Mouse (Mus musculus) liver, embryonic 13.5 days (tissue): ENCODE measurements around the gene Rnh1. TPM values are rescaled to one million over a fixed set of nuclear protein-coding genes. Genes with fewer than 3 reads are reported as not detected.

Experiments
- ATAC-seq: fragments of 200-750 bp; cut with Nextera tagmentation; 2 replicates; pipeline ENCODE4 v1.8.0; 2017; ENCODE audit warnings: low read depth, mild to moderate bottlenecking, moderate number of reproducible peaks, moderate library complexity
- DNase-seq: peaks from one replicate; pipeline ENCODE4 v3.0.0; 2022
- H3K27ac ChIP-seq: fragments of 300-500 bp; sonication (generic); 2 replicates; pipeline ENCODE4 v1.5.1; 2015; ENCODE audit warnings: moderate library complexity, mild to moderate bottlenecking, inconsistent platforms
- H3K27me3 ChIP-seq: fragments of 300-500 bp; sonication (generic); 2 replicates; pipeline ENCODE4 v1.6.1; 2015; ENCODE audit warnings: mild to moderate bottlenecking, inconsistent platforms
- H3K36me3 ChIP-seq: fragments of 300-500 bp; sonication (generic); 2 replicates; pipeline ENCODE4 v1.6.1; 2015; ENCODE audit warnings: mild to moderate bottlenecking, inconsistent platforms
- H3K4me1 ChIP-seq: fragments of 300-500 bp; sonication (generic); replicated peaks from 2 replicates; pipeline ENCODE4 v1.6.1; 2015; ENCODE audit warnings: inconsistent platforms
- H3K4me2 ChIP-seq: fragments of 300-500 bp; sonication (generic); 2 replicates; pipeline ENCODE4 v1.6.1; 2015; ENCODE audit warnings: inconsistent platforms, mild to moderate bottlenecking, moderate library complexity
- H3K4me3 ChIP-seq: fragments of 300-500 bp; sonication (generic); replicated peaks from 2 replicates; pipeline ENCODE4 v1.5.1; 2015; ENCODE audit warnings: mild to moderate bottlenecking, inconsistent platforms
- H3K9ac ChIP-seq: fragments of 300-500 bp; sonication (generic); 2 replicates; pipeline ENCODE4 v1.6.1; 2015; ENCODE audit warnings: mild to moderate bottlenecking, inconsistent platforms
- H3K9me3 ChIP-seq: fragments of 300-500 bp; sonication (generic); replicated peaks from 2 replicates; pipeline ENCODE4 v1.6.1; 2016; ENCODE audit warnings: inconsistent platforms
- WGBS: fragments of 180-500 bp; shearing (Covaris S2); methylation state at CpG from one replicate; pipeline ENCODE4 v1.1.7; 2015; ENCODE audit not compliant: insufficient replicate concordance; 5-methylcytosine and 5-hydroxymethylcytosine counted together
- polyA plus RNA-seq: library from polyadenylated mRNA; unstranded; fragments of >200 nt; fragmentation: Nextera tagmentation; extraction: Ambion mirVana; gene quantifications from 2 replicates; pipeline ENCODE4 v1.2.1, GENCODE M21; 2015

Rnh1 gene
- polyA plus RNA-seq, 1 experiment from 2014 or later = 55.0 TPM

- no peak overlapping the region for H3K4me2 ChIP-seq
- 63% methylated on average over 6 of the region's 6 CpGs for WGBS
- H3K4me1 ChIP-seq = peaks cover 35% of the 10 kb centered on the region
- ATAC-seq (no peak), DNase-seq (no peak)
- no peaks in the 10 kb centered on the region for H3K27me3 ChIP-seq
- peaks cover 57% of the 10 kb centered on the region for H3K36me3 ChIP-seq
- no peaks in the 10 kb centered on the region for H3K9me3 ChIP-seq
- no peak overlapping the region for H3K9ac ChIP-seq
- no peak overlapping the region for H3K27ac ChIP-seq
- no peak overlapping the region for H3K4me3 ChIP-seq
These were observed 7.8 kb downstream of the Rnh1 start for GRCm38 (mm10) chr7:141164850-141165249.

- Histone ChIP-seq H3K4me1 (peaks cover 30% of the 10 kb centered on the region), H3K9me3 (no peaks in the 10 kb centered on the region), H3K4me2 (no peak overlapping the region), H3K9ac (no peak overlapping the region), H3K27ac (no peak overlapping the region), H3K36me3 (peaks cover 61% of the 10 kb centered on the region), H3K4me3 (no peak overlapping the region), H3K27me3 (no peaks in the 10 kb centered on the region)
- no peak for ATAC-seq
- 89% methylated on average over 7 of the region's 7 CpGs for WGBS
- DNase-seq = no peak
These were observed 8.3 kb downstream of the Rnh1 start for GRCm38 (mm10) chr7:141164397-141164796.

DNA sequence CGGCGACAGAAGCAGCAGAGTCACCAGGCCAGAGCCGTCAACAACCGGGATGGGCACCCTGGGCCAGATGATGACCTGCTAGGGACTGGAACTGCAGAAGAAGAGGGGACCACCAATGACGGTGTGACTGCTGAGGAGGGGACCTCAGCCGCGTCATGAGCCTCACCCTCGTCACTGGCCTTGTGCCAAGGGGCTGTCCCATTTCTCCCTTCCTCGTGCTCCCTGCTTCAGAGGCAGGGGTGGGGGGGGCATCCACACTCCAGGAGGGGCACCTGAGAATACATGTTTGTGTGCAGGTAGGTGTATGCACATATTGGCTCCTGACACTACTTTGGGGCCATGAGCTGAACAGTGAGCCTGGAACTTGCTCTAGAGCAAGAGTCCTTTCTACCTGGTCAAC is 17.3 kb downstream of the Rnh1 start:
- Histone ChIP-seq H3K4me3 (no peak overlapping the region), H3K9ac (no peak overlapping the region), H3K4me2 (no peak overlapping the region), H3K9me3 (no peaks in the 10 kb centered on the region), H3K27ac (no peak overlapping the region), H3K4me1 (0 out of 2 replicates have a peak, but pooled peaks cover 3% of the 10 kb centered on the region), H3K27me3 (no peaks in the 10 kb centered on the region), H3K36me3 (peaks cover 95% of the 10 kb centered on the region)
- DNase-seq = no peak
- ATAC-seq = no peak
- 88% methylated on average over 9 of the region's 9 CpGs for WGBS

GRCm38 (mm10) chr7:141148639-141149038 is 24.0 kb downstream of the Rnh1 start:
- peaks cover 54% of the 10 kb centered on the region for H3K4me1 ChIP-seq
- no peaks in the 10 kb centered on the region for H3K9me3 ChIP-seq
- H3K27me3 ChIP-seq = no peaks in the 10 kb centered on the region
- DNase-seq = no peak
- 80% methylated on average over 4 of the region's 4 CpGs for WGBS
- no peak overlapping the region for H3K4me2 ChIP-seq
- no peak overlapping the region for H3K9ac ChIP-seq
- H3K27ac ChIP-seq = peak overlapping the region; percentile 30; the same call in 1 of the 2 replicates
- peaks cover 98% of the 10 kb centered on the region for H3K36me3 ChIP-seq
- H3K4me3 ChIP-seq = no peak overlapping the region
- no peak for ATAC-seq

- Histone ChIP-seq H3K27me3 (no peaks in the 10 kb centered on the region), H3K9ac (peak overlapping the region; percentile 34), H3K4me1 (peaks cover 70% of the 10 kb centered on the region), H3K36me3 (peaks cover 98% of the 10 kb centered on the region), H3K27ac (peak overlapping the region; percentile 86), H3K4me2 (peak overlapping the region; percentile 50), H3K4me3 (peak overlapping the region; percentile 16; the same call in 1 of the 2 replicates), H3K9me3 (no peaks in the 10 kb centered on the region)
- peak; percentile 41 for ATAC-seq
- 57% methylated on average over 6 of the region's 6 CpGs for WGBS
- DNase-seq = no peak
These were observed 25.6 kb downstream of the Rnh1 start for GRCm38 (mm10) chr7:141147044-141147443.

- Histone ChIP-seq H3K9ac (peak overlapping the region; percentile 67), H3K27me3 (no peaks in the 10 kb centered on the region), H3K27ac (peak overlapping the region; percentile 86), H3K4me1 (peaks cover 79% of the 10 kb centered on the region), H3K4me2 (peak overlapping the region; percentile 50), H3K36me3 (peaks cover 98% of the 10 kb centered on the region), H3K9me3 (no peaks in the 10 kb centered on the region), H3K4me3 (0 out of 2 replicates have a peak overlapping the region, but pooled peaks have one; percentile 22)
- WGBS = 68% methylated on average over 12 of the region's 12 CpGs
- peak; percentile 86 for ATAC-seq
- peak; percentile 71 for DNase-seq
These were observed 26.5 kb downstream of the Rnh1 start for GRCm38 (mm10) chr7:141146043-141146595.

DNA sequence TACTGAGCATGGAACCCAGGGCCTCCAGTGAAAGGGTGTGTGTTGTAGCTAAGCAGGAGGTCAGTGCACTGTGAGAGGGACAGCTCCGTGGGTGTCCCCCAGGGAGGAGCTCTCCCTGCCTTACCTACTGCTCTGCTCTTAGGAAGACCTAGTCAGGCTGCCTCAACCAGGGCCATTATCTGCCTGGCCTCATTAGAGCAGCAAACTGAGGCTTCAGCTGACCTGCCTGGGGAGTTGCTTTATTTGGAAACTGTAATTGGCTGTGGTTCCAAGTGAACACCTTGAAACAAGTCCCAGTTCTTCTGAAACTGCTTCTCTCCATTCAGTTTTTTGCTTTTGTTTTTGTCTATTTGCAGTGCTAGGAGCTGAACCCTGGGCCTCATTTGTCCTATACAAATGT is 27.3 kb downstream of the Rnh1 start:
- Histone ChIP-seq H3K36me3 (peaks cover 98% of the 10 kb centered on the region), H3K4me3 (peak overlapping the region; percentile 22; the same call in 1 of the 2 replicates), H3K9ac (peak overlapping the region; percentile 67), H3K27ac (peak overlapping the region; percentile 86), H3K4me2 (peak overlapping the region; percentile 50), H3K9me3 (no peaks in the 10 kb centered on the region), H3K27me3 (no peaks in the 10 kb centered on the region), H3K4me1 (peaks cover 86% of the 10 kb centered on the region)
- 0 out of 2 replicates have a peak, but pooled peaks have one; percentile 18 for ATAC-seq
- no peak for DNase-seq
- WGBS = 35% methylated on average over 1 of the region's 1 CpGs

GRCm38 (mm10) chr7:141144650-141145049 is 28.0 kb downstream of the Rnh1 start:
- WGBS = 83% methylated on average over 3 of the region's 3 CpGs
- Histone ChIP-seq H3K4me1 (peaks cover 93% of the 10 kb centered on the region), H3K27ac (peak overlapping the region; percentile 86), H3K9me3 (no peaks in the 10 kb centered on the region), H3K4me2 (peak overlapping the region; percentile 50), H3K9ac (peak overlapping the region; percentile 67), H3K4me3 (no peak overlapping the region), H3K36me3 (peaks cover 98% of the 10 kb centered on the region), H3K27me3 (no peaks in the 10 kb centered on the region)
- DNase-seq (no peak), ATAC-seq (no peak)

DNA sequence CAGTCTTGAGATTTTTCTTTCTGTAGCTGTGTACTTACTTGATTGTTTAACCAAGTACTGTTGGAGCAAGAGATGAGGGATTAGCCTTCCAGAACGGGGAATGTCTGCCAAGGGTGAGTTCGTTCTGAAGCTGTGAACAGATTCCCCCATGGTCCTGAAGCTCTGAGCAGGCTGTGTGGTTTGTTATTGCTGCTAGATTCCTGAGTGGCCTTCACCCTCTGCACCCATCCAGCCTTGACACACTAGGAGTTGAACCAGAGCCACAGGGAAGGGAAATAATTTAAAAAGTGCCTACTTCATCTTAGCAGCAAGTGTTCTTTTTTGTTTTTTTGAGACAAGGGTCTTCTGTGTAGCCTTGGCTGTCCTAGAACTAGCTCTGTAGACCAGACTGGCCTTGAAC is 28.8 kb downstream of the Rnh1 start:
- no peak for ATAC-seq
- peaks cover 100% of the 10 kb centered on the region for H3K36me3 ChIP-seq
- H3K4me2 ChIP-seq = peak overlapping the region; percentile 3; the same call in 1 of the 2 replicates
- no peaks in the 10 kb centered on the region for H3K27me3 ChIP-seq
- no peak overlapping the region for H3K4me3 ChIP-seq
- 89% methylated on average over 2 of the region's 2 CpGs for WGBS
- peak overlapping the region; percentile 86 for H3K27ac ChIP-seq
- H3K9ac ChIP-seq = peak overlapping the region; percentile 29; the same call in 1 of the 2 replicates
- peaks cover 98% of the 10 kb centered on the region for H3K4me1 ChIP-seq
- DNase-seq = no peak
- no peaks in the 10 kb centered on the region for H3K9me3 ChIP-seq

DNA sequence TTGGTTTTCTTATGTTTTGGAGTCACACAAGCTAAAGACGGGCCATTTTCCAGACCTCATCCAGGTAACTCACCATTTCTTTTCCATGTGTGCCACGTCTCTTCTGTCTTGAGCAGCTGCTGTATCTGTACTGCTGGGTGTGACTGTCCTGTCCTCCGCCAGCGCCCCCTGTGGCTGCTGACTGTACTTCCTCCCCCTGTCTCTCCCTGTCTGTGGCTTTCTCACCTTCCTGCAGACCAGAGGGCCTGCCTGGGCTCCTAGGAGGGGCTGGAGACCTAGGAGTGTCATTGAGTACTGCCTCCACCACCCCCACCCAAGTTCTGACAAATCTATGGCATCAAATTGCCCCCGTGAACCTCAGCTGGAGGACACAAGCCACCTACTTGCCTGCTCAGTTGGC is 29.5 kb downstream of the Rnh1 start:
- Histone ChIP-seq H3K9me3 (no peaks in the 10 kb centered on the region), H3K4me1 (peaks cover 99% of the 10 kb centered on the region), H3K27me3 (no peaks in the 10 kb centered on the region), H3K9ac (peak overlapping the region; percentile 44; the same call in 1 of the 2 replicates), H3K4me3 (no peak overlapping the region), H3K36me3 (peaks cover 100% of the 10 kb centered on the region), H3K27ac (peak overlapping the region; percentile 63), H3K4me2 (no peak overlapping the region)
- 47% methylated on average over 5 of the region's 5 CpGs for WGBS
- peak; percentile 63 for DNase-seq
- peak; percentile 18; the same call in 1 of the 2 replicates for ATAC-seq

- WGBS = 42% methylated on average over 4 of the region's 4 CpGs
- DNase-seq = no peak
- Histone ChIP-seq H3K27me3 (no peaks in the 10 kb centered on the region), H3K27ac (peak overlapping the region; percentile 63; the same call in 1 of the 2 replicates), H3K9me3 (no peaks in the 10 kb centered on the region), H3K4me1 (peaks cover 99% of the 10 kb centered on the region), H3K4me2 (peak overlapping the region; percentile 29), H3K9ac (peak overlapping the region; percentile 46; the same call in 1 of the 2 replicates), H3K36me3 (peaks cover 100% of the 10 kb centered on the region), H3K4me3 (no peak overlapping the region)
- peak; percentile 20; the same call in 1 of the 2 replicates for ATAC-seq
These were observed 31.3 kb downstream of the Rnh1 start for GRCm38 (mm10) chr7:141141326-141141725.
